Mouse (Mus musculus) heart, postnatal 0 days (tissue): ENCODE measurements around the gene Acot12. TPM values are rescaled to one million over a fixed set of nuclear protein-coding genes. Genes with fewer than 3 reads are reported as not detected.

Experiments
- ATAC-seq: fragments of 200-750 bp; cut with Nextera tagmentation; 2 replicates; pipeline ENCODE4 v1.8.0; 2017; ENCODE audit warnings: low read depth, moderate number of reproducible peaks, moderate library complexity; ENCODE audit not compliant: insufficient read depth
- DNase-seq: peaks from one replicate; pipeline ENCODE4 v3.0.0-alpha.2; 2016; ENCODE audit warnings: low spot score
- H3K27ac ChIP-seq: fragments of 300-500 bp; sonication (generic); 2 replicates; pipeline ENCODE4 v1.5.1; 2014; ENCODE audit warnings: low read depth, mild to moderate bottlenecking
- H3K27me3 ChIP-seq: fragments of 300-500 bp; sonication (generic); 2 replicates; pipeline ENCODE4 v1.6.1; 2014; ENCODE audit warnings: low read length, mixed read lengths; ENCODE audit not compliant: control insufficient read depth, insufficient read depth
- H3K36me3 ChIP-seq: fragments of 300-500 bp; sonication (generic); replicated peaks from 2 replicates; pipeline ENCODE4 v1.6.1; 2014; ENCODE audit warnings: low read length, mixed read lengths; ENCODE audit not compliant: control insufficient read depth, insufficient read depth
- H3K4me1 ChIP-seq: fragments of 300-500 bp; sonication (generic); 2 replicates; pipeline ENCODE4 v1.6.1; 2014; ENCODE audit warnings: antibody characterized with exemption; ENCODE audit not compliant: control insufficient read depth, insufficient read depth
- H3K4me2 ChIP-seq: fragments of 300-500 bp; sonication (generic); 2 replicates; pipeline ENCODE4 v1.6.1; 2014; ENCODE audit warnings: low read depth, mild to moderate bottlenecking, low read length, moderate library complexity
- H3K4me3 ChIP-seq: fragments of 300-500 bp; sonication (generic); 2 replicates; pipeline ENCODE4 v1.5.1; 2014; ENCODE audit warnings: low read depth, low read length
- H3K9ac ChIP-seq: fragments of 300-500 bp; sonication (generic); replicated peaks from 2 replicates; pipeline ENCODE4 v1.6.1; 2014; ENCODE audit warnings: low read depth, low read length, mixed read lengths
- H3K9me3 ChIP-seq: fragments of 300-500 bp; sonication (generic); replicated peaks from 2 replicates; pipeline ENCODE4 v1.6.1; 2016; ENCODE audit warnings: low read length; ENCODE audit not compliant: control insufficient read depth
- CTCF ChIP-seq: IDR thresholded peaks from 2 replicates; pipeline ENCODE4 v1.5.1; 2016; ENCODE audit warnings: antibody characterized with exemption, control low read depth, low read depth
- EP300 ChIP-seq: IDR thresholded peaks from 2 replicates; pipeline ENCODE4 v1.6.1; 2016; ENCODE audit warnings: antibody characterized with exemption, low read depth
- WGBS: fragments of 180-500 bp; shearing (Covaris S2); extraction: QIAGEN DNeasy Blood & Tissue Kit; methylation state at CpG from one replicate; pipeline ENCODE4 v1.1.7; 2014; 5-methylcytosine and 5-hydroxymethylcytosine counted together
- microRNA-seq: library from miRNA; unstranded; fragments of <30 nt; microRNA quantifications from one replicate; pipeline ENCODE4, GENCODE M21; 2016
- polyA plus RNA-seq: library from polyadenylated mRNA; unstranded; fragments of >200 nt; fragmentation: Nextera tagmentation; extraction: Ambion mirVana; gene quantifications from 2 replicates; pipeline ENCODE4 v1.2.1, GENCODE M21; 2015
- total RNA-seq: library from RNA; depleted of rRNA; stranded (reverse); fragments of >200 nt; gene quantifications from 2 replicates; pipeline ENCODE4 v1.2.3, GENCODE M21; 2014; ENCODE audit warnings: low replicate concordance; rRNA removed

The Acot12 gene
- total and polyA plus RNA-seq, 2 experiments from 2014 or later, result 0.11 TPM; not detected in 1

- Histone ChIP-seq H3K9ac (no peak overlapping the region), H3K4me1 (0 out of 2 replicates have a peak, but pooled peaks cover 6% of the 10 kb centered on the region), H3K4me3 (no peak overlapping the region), H3K9me3 (no peaks in the 10 kb centered on the region; the same call in 1 of the 2 replicates), H3K27me3 (no peaks in the 10 kb centered on the region), H3K36me3 (peaks cover 15% of the 10 kb centered on the region), H3K27ac (no peak overlapping the region), H3K4me2 (no peak overlapping the region)
- TF ChIP-seq CTCF (peak; percentile 51), EP300 (no peak)
- WGBS, result 35% methylated on average over 2 of the region's 2 CpGs
- peak; percentile 44 for DNase-seq
- ATAC-seq, result no peak
Observed at GRCm38 (mm10) chr13:91809476-91809875, 68.2 kb downstream of the Acot12 start.

DNA sequence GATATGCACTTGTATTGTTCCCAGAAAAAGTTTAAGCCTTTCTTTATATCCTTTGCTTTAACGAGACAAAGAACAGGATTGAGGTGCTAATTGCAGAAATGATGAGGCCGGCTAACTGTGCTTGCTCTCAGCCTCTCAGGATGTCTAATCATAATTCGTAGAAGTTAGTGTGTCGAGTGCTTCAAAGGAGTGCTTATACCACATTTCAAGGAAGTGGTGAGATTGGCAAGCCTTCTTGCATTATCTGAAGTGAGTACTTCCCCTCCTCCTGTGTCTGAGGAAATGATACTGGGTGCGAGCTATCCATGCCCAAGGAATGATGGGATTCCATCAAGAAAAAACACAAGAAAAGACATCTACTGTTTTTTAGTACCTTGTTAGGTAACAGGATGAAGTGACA, 73.4 kb downstream of the Acot12 start:
- Histone ChIP-seq H3K9ac (no peak overlapping the region), H3K4me3 (no peak overlapping the region), H3K9me3 (no peaks in the 10 kb centered on the region; the same call in 1 of the 2 replicates), H3K27ac (no peak overlapping the region), H3K36me3 (no peaks in the 10 kb centered on the region), H3K27me3 (no peaks in the 10 kb centered on the region), H3K4me1 (no peaks in the 10 kb centered on the region), H3K4me2 (no peak overlapping the region)
- TF ChIP-seq EP300 (no peak), CTCF (no peak)
- DNase-seq (no peak), ATAC-seq (no peak)
- 77% methylated on average over 5 of the region's 5 CpGs for WGBS

- no peak for TF ChIP-seq EP300
- TF ChIP-seq CTCF, result no peak
- H3K27me3 ChIP-seq, result no peaks in the 10 kb centered on the region
- H3K9me3 ChIP-seq, result no peaks in the 10 kb centered on the region
- WGBS, result 74% methylated on average over 6 of the region's 6 CpGs
- no peak for ATAC-seq
- H3K4me3 ChIP-seq, result no peak overlapping the region
- no peak for DNase-seq
- no peaks in the 10 kb centered on the region for H3K4me1 ChIP-seq
- H3K4me2 ChIP-seq, result no peak overlapping the region
- no peak overlapping the region for H3K27ac ChIP-seq
- H3K9ac ChIP-seq, result no peak overlapping the region
- H3K36me3 ChIP-seq, result no peaks in the 10 kb centered on the region
Observed at GRCm38 (mm10) chr13:91823735-91824134, 82.4 kb downstream of the Acot12 start.

DNA sequence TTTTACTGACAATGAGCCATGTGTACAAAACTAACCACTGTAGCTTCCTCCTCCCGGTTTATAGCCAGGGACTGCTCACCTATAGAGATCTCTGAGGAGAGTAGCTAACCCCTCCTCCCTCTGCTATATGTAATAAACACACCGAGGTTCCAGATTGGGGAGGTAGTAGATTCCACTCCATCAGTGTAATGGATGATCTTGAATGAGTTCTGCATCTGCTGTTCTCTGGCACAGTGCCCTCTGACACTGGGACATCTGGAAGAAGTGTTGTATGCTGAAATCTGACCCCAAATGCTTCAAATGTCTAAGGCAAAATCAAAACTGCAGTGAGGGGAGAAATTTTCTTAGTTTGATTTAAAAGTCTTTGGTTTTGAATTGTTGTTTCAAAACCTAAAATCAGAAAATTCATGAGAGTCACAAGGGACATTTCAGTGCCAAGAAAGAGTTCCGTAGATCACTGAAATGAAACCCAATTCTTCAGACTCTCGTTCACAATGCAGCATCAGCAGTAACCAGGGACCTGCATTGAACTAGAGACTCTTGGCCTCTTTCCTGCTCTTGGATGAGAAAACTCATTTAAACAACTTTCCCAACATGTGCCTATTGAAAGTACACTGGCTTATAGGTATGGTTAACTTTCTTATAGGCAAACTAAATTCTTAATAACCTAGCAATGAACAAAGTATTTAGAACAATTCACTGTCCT, 83.7 kb downstream of the Acot12 start:
- ATAC-seq, result no peak
- no peak overlapping the region for H3K27ac ChIP-seq
- no peaks in the 10 kb centered on the region for H3K36me3 ChIP-seq
- no peaks in the 10 kb centered on the region for H3K9me3 ChIP-seq
- DNase-seq, result no peak
- no peak overlapping the region for H3K9ac ChIP-seq
- H3K4me2 ChIP-seq, result no peak overlapping the region
- no peak overlapping the region for H3K4me3 ChIP-seq
- 71% methylated on average over 4 of the region's 4 CpGs for WGBS
- no peaks in the 10 kb centered on the region for H3K4me1 ChIP-seq
- no peaks in the 10 kb centered on the region for H3K27me3 ChIP-seq
- no peak for TF ChIP-seq EP300
- TF ChIP-seq CTCF, result no peak

DNA sequence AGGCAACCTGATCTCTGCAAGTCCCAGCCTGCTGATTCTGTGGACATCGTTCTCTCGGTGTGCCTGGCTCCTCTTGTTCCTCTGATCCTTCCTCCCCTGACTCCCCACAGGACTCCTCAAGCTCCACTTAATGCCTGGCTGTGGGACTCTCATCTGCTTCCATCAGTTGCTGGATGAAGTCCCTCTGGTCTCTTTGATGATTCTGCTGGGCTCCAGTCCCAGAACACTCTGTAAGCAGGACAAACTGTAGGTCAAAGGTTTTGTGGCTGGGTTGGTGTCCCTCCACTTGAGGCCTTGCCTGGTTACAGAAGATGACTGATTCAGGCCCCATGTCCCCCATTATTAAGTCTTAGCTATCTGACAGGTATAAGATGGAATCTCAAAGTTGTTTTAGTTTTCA, 84.8 kb downstream of the Acot12 start:
- Histone ChIP-seq H3K9me3 (no peaks in the 10 kb centered on the region), H3K4me2 (no peak overlapping the region), H3K27me3 (no peaks in the 10 kb centered on the region), H3K4me1 (no peaks in the 10 kb centered on the region), H3K9ac (no peak overlapping the region), H3K4me3 (no peak overlapping the region), H3K27ac (no peak overlapping the region), H3K36me3 (no peaks in the 10 kb centered on the region)
- TF ChIP-seq EP300, result no peak
- no peak for TF ChIP-seq CTCF
- 90% methylated on average over 2 of the region's 2 CpGs for WGBS
- no peak for ATAC-seq
- no peak for DNase-seq

DNA sequence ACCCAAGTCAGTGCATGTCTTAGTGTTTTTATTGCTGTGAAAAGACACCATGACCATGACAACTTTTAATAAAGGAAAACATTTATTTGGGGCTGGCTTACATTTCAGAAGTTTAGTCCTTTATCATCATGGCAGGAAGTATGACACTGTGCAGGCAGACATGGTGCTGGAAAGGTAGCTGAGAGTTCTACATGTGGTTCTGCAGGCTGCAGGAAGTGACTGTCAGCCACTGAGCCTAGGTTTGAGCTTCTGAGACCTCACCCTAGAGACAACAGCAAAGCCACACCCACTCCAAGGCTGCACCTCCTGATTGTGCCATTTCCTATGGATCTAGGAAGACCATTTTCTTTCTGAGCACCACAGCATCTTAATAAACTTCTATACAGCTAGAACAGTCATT, 86.6 kb downstream of the Acot12 start:
- Histone ChIP-seq H3K36me3 (no peaks in the 10 kb centered on the region), H3K4me3 (no peak overlapping the region), H3K9ac (no peak overlapping the region), H3K4me1 (no peaks in the 10 kb centered on the region), H3K27me3 (no peaks in the 10 kb centered on the region), H3K9me3 (no peaks in the 10 kb centered on the region), H3K4me2 (no peak overlapping the region), H3K27ac (no peak overlapping the region)
- DNase-seq (no peak), ATAC-seq (no peak)
- no peak for TF ChIP-seq EP300

Small RNA genes within 50 kb of the gene (microRNA-seq; reads per million reads assigned to microRNA genes)
- gene Gm27656, result not detected

Other genes starting within 250 kb of the Acot12 start
- 5.2 and 14.8 TPM in 2 replicates for gene Zcchc9, start 66.2 kb downstream of the Acot12 start, total RNA-seq
- gene Zcchc9, start 66.2 kb downstream of the Acot12 start, polyA plus RNA-seq, result 20.1 and 21.5 TPM in 2 replicates
- 406 and 571 TPM in 2 replicates for gene Ckmt2, start 135.4 kb downstream of the Acot12 start, total RNA-seq
- gene Ckmt2, start 135.4 kb downstream of the Acot12 start, polyA plus RNA-seq, result 394 and 421 TPM in 2 replicates